Comparison of ENCODE assay signal across 20 mouse cellular contexts in genomic region chr4:143143615-143144014, GRCm38 (mm10).
DNase-seq lines count a peak whose midpoint lies in the region; ATAC-seq and TF ChIP-seq lines count a peak whose summit lies in the region.
"Had no signal": no experiment of that assay in that cellular context is flagged by ENCODE, and none has a peak within 500 bp of the region (broad histone marks: within the 10 kb centered on the region; RNA-seq: fewer than 3 reads in every experiment).

No protein-coding gene starts in this region.

- TF ChIP-seq POLR2A in MEL (IDR thresholded peaks at IDR 0.05; ENCODE audit: control insufficient read depth in 1 of 2, insufficient read depth in 1 of 2, low read depth in 1 of 2, low read length in 2 of 2, poor library complexity in 1 of 2), result no peak
- TF ChIP-seq POLR2A in thymus, adult 2 months (IDR thresholded peaks at IDR 0.05; ENCODE audit: control insufficient read depth, extremely low read depth, insufficient read depth, low read length, poor library complexity), result no peak

- TF ChIP-seq RAD21 in MEL (IDR thresholded peaks at IDR 0.05; ENCODE audit: low read depth, low read length), result no peak

- no peak overlapping the region for H3K4me3 ChIP-seq in liver, embryonic 12.5 days
- H3K4me3 ChIP-seq in liver, postnatal 0 days (ENCODE audit: low read depth, low read length), result no peak overlapping the region
- H3K4me3 ChIP-seq in MEL (ENCODE audit: control insufficient read depth in 1 of 2, insufficient read depth in 1 of 2, low read depth in 2 of 2, low read length in 2 of 2), result no peak overlapping the region; a peak in 1 of 4 replicates
- no peak overlapping the region for H3K4me3 ChIP-seq in thymus, adult 2 months (ENCODE audit: control insufficient read depth, insufficient read depth, low read length)
- H3K4me3 ChIP-seq: forebrain, embryonic 13.5 days; hindbrain, embryonic 13.5 days; layer of hippocampus, adult 2 months; neural tube, embryonic 13.5 days had no signal

- H3K36me3 ChIP-seq in liver, embryonic 12.5 days, result peaks cover 30% of the 10 kb centered on the region
- peaks cover 25% of the 10 kb centered on the region for H3K36me3 ChIP-seq in liver, postnatal 0 days (replicated peaks; ENCODE audit: insufficient read depth, low read length)
- peaks cover 15 to 16% of the 10 kb centered on the region in 2 experiments for H3K36me3 ChIP-seq in MEL (ENCODE audit: control insufficient read depth in 1 of 2, insufficient read depth in 2 of 2, low read length in 2 of 2)
- 0 out of 2 replicates have a peak, but pooled peaks cover 1% of the 10 kb centered on the region for H3K36me3 ChIP-seq in splenic B cell, adult 2 months (ENCODE audit: control insufficient read depth, insufficient read depth, low read length, poor library complexity, severe bottlenecking)
- H3K36me3 ChIP-seq in thymus, adult 2 months (ENCODE audit: control insufficient read depth, insufficient read depth, low read length), result peaks cover 21% of the 10 kb centered on the region

- H3K4me1 ChIP-seq in liver, embryonic 12.5 days, result peaks cover 51% of the 10 kb centered on the region
- H3K4me1 ChIP-seq in liver, postnatal 0 days (ENCODE audit: insufficient read depth), result peaks cover 33% of the 10 kb centered on the region
- H3K4me1 ChIP-seq in MEL (ENCODE audit: control insufficient read depth in 1 of 2, insufficient read depth in 2 of 2, low read length in 2 of 2), result peaks cover 8 to 11% of the 10 kb centered on the region in 2 experiments
- H3K4me1 ChIP-seq in thymus, adult 2 months (replicated peaks; ENCODE audit: control insufficient read depth, insufficient read depth, low read length), result 0 out of 2 replicates have a peak, but pooled peaks cover 4% of the 10 kb centered on the region

- no peaks in the 10 kb centered on the region for H3K9me3 ChIP-seq in liver, embryonic 12.5 days (replicated peaks)
- H3K9me3 ChIP-seq in liver, postnatal 0 days (ENCODE audit: low read length), result no peaks in the 10 kb centered on the region
- H3K9me3 ChIP-seq in MEL (replicated peaks; ENCODE audit: insufficient read depth, low read length), result no peaks in the 10 kb centered on the region
- H3K9me3 ChIP-seq: forebrain, embryonic 13.5 days; hindbrain, embryonic 13.5 days; neural tube, embryonic 13.5 days had no signal

- 20% methylated on average over 7 of the region's 7 CpGs for WGBS in liver, embryonic 12.5 days (ENCODE audit: insufficient replicate concordance)
- WGBS in liver, postnatal 0 days (ENCODE audit: insufficient replicate concordance), result 30% methylated on average over 7 of the region's 7 CpGs
- WGBS in thymus, adult 2 months, result 8% methylated on average over 7 of the region's 7 CpGs

- H3K9ac ChIP-seq in liver, embryonic 12.5 days, result no peak overlapping the region
- no peak overlapping the region for H3K9ac ChIP-seq in liver, postnatal 0 days (replicated peaks)
- H3K9ac ChIP-seq in MEL (ENCODE audit: control insufficient read depth, low read depth, low read length, poor library complexity, severe bottlenecking), result no peak overlapping the region
- H3K9ac ChIP-seq: forebrain, embryonic 13.5 days; hindbrain, embryonic 13.5 days; liver, embryonic 14.5 days; neural tube, embryonic 13.5 days had no signal

- no peak overlapping the region for H3K27ac ChIP-seq in liver, embryonic 12.5 days
- H3K27ac ChIP-seq in liver, postnatal 0 days (ENCODE audit: low read depth), result no peak overlapping the region
- H3K27ac ChIP-seq in MEL (ENCODE audit: control insufficient read depth, low read depth, low read length), result peak overlapping the region; percentile 1; the same call in 1 of the 2 replicates
- no peak overlapping the region for H3K27ac ChIP-seq in thymus, adult 2 months (ENCODE audit: control insufficient read depth, insufficient read depth, low read length)
- H3K27ac ChIP-seq: forebrain, embryonic 13.5 days; hindbrain, embryonic 13.5 days; layer of hippocampus, adult 2 months; liver, embryonic 14.5 days; neural tube, embryonic 13.5 days had no signal

- H3K27me3 ChIP-seq in liver, embryonic 12.5 days (replicated peaks), result no peaks in the 10 kb centered on the region
- no peaks in the 10 kb centered on the region for H3K27me3 ChIP-seq in liver, postnatal 0 days (ENCODE audit: insufficient read depth, low read length)
- no peaks in the 10 kb centered on the region for H3K27me3 ChIP-seq in MEL (ENCODE audit: control insufficient read depth in 1 of 2, insufficient read depth in 2 of 2, low read length in 2 of 2)
- H3K27me3 ChIP-seq in splenic B cell, adult 2 months (ENCODE audit: control insufficient read depth, insufficient read depth, low read length, poor library complexity, severe bottlenecking), result no peaks in the 10 kb centered on the region
- H3K27me3 ChIP-seq in thymus, adult 2 months (ENCODE audit: control insufficient read depth, insufficient read depth, low read length), result no peaks in the 10 kb centered on the region
- H3K27me3 ChIP-seq: forebrain, embryonic 13.5 days; hindbrain, embryonic 13.5 days; neural tube, embryonic 13.5 days had no signal

- 0 out of 2 replicates have a peak, but pooled peaks have one; percentile 19 for ATAC-seq in liver, embryonic 12.5 days
- ATAC-seq in liver, postnatal 0 days, result no peak
- ATAC-seq in inflammation-experienced regulatory T-cells, adult 6 months, result peak; percentile 77
- ATAC-seq: forebrain, embryonic 13.5 days; intestine, embryonic 16.5 days had no signal

- peaks cover 17% of the 10 kb centered on the region for H3K79me2 ChIP-seq in MEL (ENCODE audit: control insufficient read depth, insufficient read depth, low read length, poor library complexity)

- no peak overlapping the region for H3K4me2 ChIP-seq in liver, embryonic 12.5 days
- no peak overlapping the region for H3K4me2 ChIP-seq in liver, postnatal 0 days (ENCODE audit: low read depth, low read length)
- H3K4me2 ChIP-seq: forebrain, embryonic 13.5 days; hindbrain, embryonic 13.5 days; midbrain, embryonic 11.5 days; neural tube, embryonic 13.5 days had no signal

- no peak for TF ChIP-seq EP300 in liver, postnatal 0 days (IDR thresholded peaks at IDR 0.05; ENCODE audit: low read depth)
- peak; percentile 46 to 63; a peak in 3 of 4 replicates for TF ChIP-seq EP300 in MEL (IDR thresholded peaks at IDR 0.05; ENCODE audit: low read depth in 1 of 2, low read length in 2 of 2)

- no peak for DNase-seq in liver, postnatal 0 days
- peak; percentile 67 for DNase-seq in MEL (ENCODE audit: low read depth, low spot score)
- DNase-seq in splenic B cell, adult 2 months (ENCODE audit: low read depth, low spot score), result peak; percentile 13
- DNase-seq in spleen, postnatal 4 days (ENCODE audit: low spot score in 2 of 2), result no peak
- no peak for DNase-seq in thymus, adult 2 months
- DNase-seq in urinary bladder, postnatal 14 days (ENCODE audit: low spot score), result no peak
- DNase-seq: cerebellum, adult 8-10 months; kidney, postnatal 10 days; left cerebral cortex, postnatal 4 days; lung, postnatal 10 days; right cerebral cortex, postnatal 4 days had no signal

- no peak for TF ChIP-seq CTCF in liver, postnatal 0 days (IDR thresholded peaks at IDR 0.05; ENCODE audit: low read depth)
- TF ChIP-seq CTCF in MEL (IDR thresholded peaks at IDR 0.05 in 2 of 3, conservative IDR thresholded peaks at IDR 0.05 in 1 of 3; ENCODE audit: control insufficient read depth in 1 of 3, insufficient read depth in 1 of 3, low read depth in 2 of 3, low read length in 3 of 3, poor library complexity in 1 of 3, severe bottlenecking in 1 of 3), result no peak
- no peak for TF ChIP-seq CTCF in thymus, adult 2 months (IDR thresholded peaks at IDR 0.05; ENCODE audit: borderline replicate concordance, control insufficient read depth, extremely low read depth, insufficient read depth, low read length, poor library complexity)

TF ChIP-seq in MEL, 35 proteins besides CTCF, POLR2A, EP300 and RAD21:
- TF ChIP-seq ZC3H11A (IDR thresholded peaks at IDR 0.05; ENCODE audit: low read depth, low read length) (no peak), TCF12 (IDR thresholded peaks at IDR 0.05; ENCODE audit: low read depth, low read length) (0 out of 2 replicates have a peak, but pooled peaks have one; percentile 18), POLR2AphosphoS2 (IDR thresholded peaks at IDR 0.05; ENCODE audit: low read length) (no peak), ETS1 (IDR thresholded peaks at IDR 0.05; ENCODE audit: low read depth, low read length) (peak; percentile 41; the same call in 1 of the 2 replicates), RCOR1 (IDR thresholded peaks at IDR 0.05; ENCODE audit: low read depth, low read length) (0 out of 2 replicates have a peak, but pooled peaks have one; percentile 25), TBP (IDR thresholded peaks at IDR 0.05; ENCODE audit: low read depth, low read length) (no peak), MXI1 (IDR thresholded peaks at IDR 0.05; ENCODE audit: low read depth, low read length) (peak; percentile 37), SIN3A (IDR thresholded peaks at IDR 0.05; ENCODE audit: low read length) (no peak)
TF ChIP-seq in MEL: peak in this region for 4.

Comparison
In these comparisons a context has a peak if more than half of its experiments do, and no peak if none do; other contexts are left out.
1. DNase-seq: peak in MEL (single experiment) and splenic B cell, adult 2 months (single experiment); none in liver, postnatal 0 days (single experiment), spleen, postnatal 4 days (0 of 2), thymus, adult 2 months (single experiment) and urinary bladder, postnatal 14 days (single experiment).